In the genomic region with DNA sequence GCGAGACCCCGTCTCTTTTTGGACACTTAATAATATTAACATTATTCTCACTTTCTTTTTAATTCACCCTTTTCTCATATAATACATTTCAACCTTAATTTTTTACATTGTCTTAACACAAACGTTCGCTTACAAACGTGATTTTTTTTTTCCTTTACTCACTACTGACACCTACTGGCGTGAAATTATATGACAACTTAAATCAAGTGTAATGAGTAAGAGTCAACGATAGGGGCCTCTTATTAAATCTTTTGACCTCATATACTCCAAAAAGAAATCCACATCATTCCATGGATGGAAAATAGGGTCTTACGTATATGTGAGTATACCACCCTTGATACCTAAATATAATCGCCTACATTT, we compare ENCODE assay signal across 8 mouse cellular contexts. TPM values are rescaled to one million over a fixed set of nuclear protein-coding genes. Genes with fewer than 3 reads are reported as not detected.
A peak's percentile ranks its signal among the peaks of the same experiment; 100 is the strongest.
DNase-seq lines count a peak whose midpoint lies in the region; ATAC-seq and TF ChIP-seq lines count a peak whose summit lies in the region.

No protein-coding gene starts in this region.

- no peak for TF ChIP-seq POLR2A in cerebellum, adult 2 months (IDR thresholded peaks at IDR 0.05; ENCODE audit: borderline replicate concordance, insufficient read depth, low read length)
- TF ChIP-seq POLR2A in limb, embryonic 14.5 days (IDR thresholded peaks at IDR 0.05; ENCODE audit: borderline replicate concordance, extremely low read depth, insufficient read depth, insufficient read length) = no peak

- peak overlapping the region; percentile 46 for H3K4me2 ChIP-seq in heart, embryonic 14.5 days (ENCODE audit: low read length)
- no peak overlapping the region for H3K4me2 ChIP-seq in limb, embryonic 14.5 days (replicated peaks; ENCODE audit: low read depth, low read length, severe bottlenecking)

- peak overlapping the region; percentile 15 for H3K4me3 ChIP-seq in cerebellum, adult 2 months (replicated peaks; ENCODE audit: insufficient read depth, low read depth, low read length)
- peak overlapping the region; percentile 27 to 78; a peak in 3 of 4 replicates for H3K4me3 ChIP-seq in heart, embryonic 14.5 days (ENCODE audit: control insufficient read depth in 1 of 2, insufficient read depth in 1 of 2, low read depth in 1 of 2, low read length in 2 of 2)
- peak overlapping the region; percentile 21 for H3K4me3 ChIP-seq in limb, embryonic 14.5 days (replicated peaks; ENCODE audit: low read length)

- H3K27me3 ChIP-seq in cerebellum, adult 2 months (ENCODE audit: control insufficient read depth, insufficient read depth, low read length) = no peaks in the 10 kb centered on the region
- no peaks in the 10 kb centered on the region for H3K27me3 ChIP-seq in heart, embryonic 14.5 days (ENCODE audit: control insufficient read depth, insufficient read depth, low read length)
- H3K27me3 ChIP-seq in limb, embryonic 14.5 days (ENCODE audit: control insufficient read depth, insufficient read depth, low read length) = no peaks in the 10 kb centered on the region

- H3K4me1 ChIP-seq in cerebellum, adult 2 months (ENCODE audit: control insufficient read depth, insufficient read depth, low read length) = no peaks in the 10 kb centered on the region
- H3K4me1 ChIP-seq in heart, embryonic 14.5 days (ENCODE audit: control insufficient read depth in 2 of 2, insufficient read depth in 2 of 2, low read length in 2 of 2) = peaks cover 3 to 4% of the 10 kb centered on the region in 2 experiments; a peak in 3 of 4 replicates
- H3K4me1 ChIP-seq in limb, embryonic 14.5 days (ENCODE audit: control insufficient read depth, insufficient read depth, low read length) = 0 out of 2 replicates have a peak, but pooled peaks cover 3% of the 10 kb centered on the region

- no peak overlapping the region for H3K27ac ChIP-seq in cerebellum, adult 2 months (ENCODE audit: insufficient read depth, low read length)
- H3K27ac ChIP-seq in heart, embryonic 14.5 days (replicated peaks in 1 of 2; ENCODE audit: control insufficient read depth in 1 of 2, insufficient read depth in 1 of 2, low read depth in 2 of 2, low read length in 2 of 2) = peak overlapping the region; percentile 66 to 94; a peak in 2 of 4 replicates
- H3K27ac ChIP-seq in limb, embryonic 14.5 days (replicated peaks; ENCODE audit: low read depth, low read length) = no peak overlapping the region; the same call in 1 of the 2 replicates

- TF ChIP-seq CTCF in cerebellum, adult 2 months (IDR thresholded peaks at IDR 0.05; ENCODE audit: borderline replicate concordance, insufficient read depth, low read depth, low read length) = 0 out of 2 replicates have a peak, but pooled peaks have one; percentile 22

- H3K9ac ChIP-seq in heart, embryonic 14.5 days (ENCODE audit: low read length) = no peak overlapping the region; the same call in 1 of the 2 replicates
- no peak overlapping the region for H3K9ac ChIP-seq in limb, embryonic 14.5 days (ENCODE audit: low read depth, low read length, severe bottlenecking)

- peaks cover 22% of the 10 kb centered on the region for H3K36me3 ChIP-seq in heart, embryonic 14.5 days (ENCODE audit: control insufficient read depth, insufficient read depth, low read length)
- peaks cover 27% of the 10 kb centered on the region for H3K36me3 ChIP-seq in limb, embryonic 14.5 days (ENCODE audit: control insufficient read depth, insufficient read depth, low read length)

- WGBS in cerebellum, adult 2 months = 3% methylated on average over 9 of the region's 9 CpGs
- WGBS in heart, embryonic 14.5 days = 6% methylated on average over 9 of the region's 9 CpGs
- WGBS in limb, embryonic 14.5 days = 6% methylated on average over 9 of the region's 9 CpGs

- H3K9me3 ChIP-seq in heart, embryonic 14.5 days (ENCODE audit: control insufficient read depth, low read length) = no peaks in the 10 kb centered on the region
- no peaks in the 10 kb centered on the region for H3K9me3 ChIP-seq in limb, embryonic 14.5 days (ENCODE audit: control insufficient read depth, low read length)

- ATAC-seq in heart, embryonic 14.5 days (ENCODE audit: insufficient number of reproducible peaks, insufficient read depth, low FRiP score, low read depth) = no peak
- no peak for ATAC-seq in limb, embryonic 14.5 days (ENCODE audit: low FRiP score, low read depth)

- DNase-seq in cerebellum, adult 2 months = peak; percentile 44 to 52
- DNase-seq in cerebellum, postnatal 4 days (ENCODE audit: low spot score in 2 of 2) = no peak
- peak; percentile 92 for DNase-seq in 416B (ENCODE audit: low read depth)
- peak; percentile 35 to 37 for DNase-seq in cerebellum, postnatal 25 days
- peak; percentile 82 for DNase-seq in limb, embryonic 14.5 days (ENCODE audit: low spot score)
- peak; percentile 5 to 47 for DNase-seq in natural killer cell, adult 2 months (ENCODE audit: low spot score in 2 of 2)
- no peak for DNase-seq in urinary bladder, postnatal 14 days (ENCODE audit: low spot score)

RNA-seq across cellular contexts. Expression of a gene that starts 0.6 kb away (rescaled TPM):
- 1,000 and 1,063 TPM in 2 replicates for polyA plus RNA-seq in cerebellum, adult 2 months (2012; rRNA removed)
- 1,298 and 1,520 TPM in 2 replicates for polyA plus RNA-seq in heart, embryonic 14.5 days (2014; fragmentation: Nextera tagmentation; extraction: Ambion mirVana)
- 2,273 and 3,523 TPM in 2 replicates for polyA plus RNA-seq in limb, embryonic 14.5 days (2012; rRNA removed)
- 1,759 and 1,849 TPM in 2 replicates for polyA plus RNA-seq in limb, embryonic 14.5 days (2014; fragmentation: Nextera tagmentation; extraction: Ambion mirVana)

RNA-seq across cellular contexts. Expression of a gene that starts 9.1 kb away (rescaled TPM):
- 0.15 TPM in 1 of 2 replicates, not detected in the other for polyA plus RNA-seq in cerebellum, adult 2 months (2012; rRNA removed)
- 11.3 and 13.9 TPM in 2 replicates for polyA plus RNA-seq in heart, embryonic 14.5 days (2014; fragmentation: Nextera tagmentation; extraction: Ambion mirVana)
- 11.8 and 14.1 TPM in 2 replicates for polyA plus RNA-seq in limb, embryonic 14.5 days (2012; rRNA removed)
- polyA plus RNA-seq in limb, embryonic 14.5 days (2014; fragmentation: Nextera tagmentation; extraction: Ambion mirVana) = 17.4 and 19.8 TPM in 2 replicates

RNA-seq across cellular contexts. Expression of a gene that starts 24.3 kb away (rescaled TPM):
- polyA plus RNA-seq in cerebellum, adult 2 months (2012; rRNA removed) = 321 and 360 TPM in 2 replicates
- 519 and 551 TPM in 2 replicates for polyA plus RNA-seq in heart, embryonic 14.5 days (2014; fragmentation: Nextera tagmentation; extraction: Ambion mirVana)
- polyA plus RNA-seq in limb, embryonic 14.5 days (2012; rRNA removed) = 316 and 600 TPM in 2 replicates
- 586 and 646 TPM in 2 replicates for polyA plus RNA-seq in limb, embryonic 14.5 days (2014; fragmentation: Nextera tagmentation; extraction: Ambion mirVana)

RNA-seq across cellular contexts. Expression of a gene that starts 24.4 kb away (rescaled TPM):
- 15.9 and 16.4 TPM in 2 replicates for polyA plus RNA-seq in cerebellum, adult 2 months (2012; rRNA removed)
- polyA plus RNA-seq in heart, embryonic 14.5 days (2014; fragmentation: Nextera tagmentation; extraction: Ambion mirVana) = 38.8 and 44.6 TPM in 2 replicates
- 30.1 and 31.0 TPM in 2 replicates for polyA plus RNA-seq in limb, embryonic 14.5 days (2012; rRNA removed)
- 59.1 and 60.8 TPM in 2 replicates for polyA plus RNA-seq in limb, embryonic 14.5 days (2014; fragmentation: Nextera tagmentation; extraction: Ambion mirVana)

RNA-seq across cellular contexts. Expression of a gene that starts 37.3 kb away (rescaled TPM):
- 2.0 and 3.2 TPM in 2 replicates for polyA plus RNA-seq in cerebellum, adult 2 months (2012; rRNA removed)
- 12.0 and 13.2 TPM in 2 replicates for polyA plus RNA-seq in heart, embryonic 14.5 days (2014; fragmentation: Nextera tagmentation; extraction: Ambion mirVana)
- 7.1 and 7.6 TPM in 2 replicates for polyA plus RNA-seq in limb, embryonic 14.5 days (2012; rRNA removed)
- 17.8 and 21.8 TPM in 2 replicates for polyA plus RNA-seq in limb, embryonic 14.5 days (2014; fragmentation: Nextera tagmentation; extraction: Ambion mirVana)

Comparison
In these comparisons a context has a peak if more than half of its experiments do, and no peak if none do; other contexts are left out.
1. DNase-seq: peak in cerebellum, adult 2 months (2 of 2), 416B (single experiment), cerebellum, postnatal 25 days (2 of 2), limb, embryonic 14.5 days (single experiment) and natural killer cell, adult 2 months (2 of 2); none in cerebellum, postnatal 4 days (0 of 2) and urinary bladder, postnatal 14 days (single experiment).
2. H3K27ac ChIP-seq: peak in heart, embryonic 14.5 days (2 of 2); none in cerebellum, adult 2 months (single experiment) and limb, embryonic 14.5 days (single experiment).
3. RNA of a gene that starts 9.1 kb away (polyA plus RNA-seq): 11.8 to 19.8 TPM in limb, embryonic 14.5 days and 11.3 to 13.9 TPM in heart, embryonic 14.5 days; 0.15 TPM in cerebellum, adult 2 months; every median in the first group is over 10 times any median in the second.
4. Peak in every context shown above with its lines, with median percentiles within 50 percentile points of each other: H3K4me3 ChIP-seq.